Mouse (Mus musculus) heart, adult 9 months (tissue): ENCODE results near the gene Gpr12.
"Not testable (repeated sequence)": the region's sequence is repeated elsewhere in the genome, so short reads cannot be mapped to it uniquely, and the experiment has no call there.

Experiments
- DNase-seq, 2 experiments: peaks; one replicate each; pipeline ENCODE4 v3.0.0; 2022; ENCODE audit warnings: low spot score in 2 of 2

Gene Gpr12

DNA sequence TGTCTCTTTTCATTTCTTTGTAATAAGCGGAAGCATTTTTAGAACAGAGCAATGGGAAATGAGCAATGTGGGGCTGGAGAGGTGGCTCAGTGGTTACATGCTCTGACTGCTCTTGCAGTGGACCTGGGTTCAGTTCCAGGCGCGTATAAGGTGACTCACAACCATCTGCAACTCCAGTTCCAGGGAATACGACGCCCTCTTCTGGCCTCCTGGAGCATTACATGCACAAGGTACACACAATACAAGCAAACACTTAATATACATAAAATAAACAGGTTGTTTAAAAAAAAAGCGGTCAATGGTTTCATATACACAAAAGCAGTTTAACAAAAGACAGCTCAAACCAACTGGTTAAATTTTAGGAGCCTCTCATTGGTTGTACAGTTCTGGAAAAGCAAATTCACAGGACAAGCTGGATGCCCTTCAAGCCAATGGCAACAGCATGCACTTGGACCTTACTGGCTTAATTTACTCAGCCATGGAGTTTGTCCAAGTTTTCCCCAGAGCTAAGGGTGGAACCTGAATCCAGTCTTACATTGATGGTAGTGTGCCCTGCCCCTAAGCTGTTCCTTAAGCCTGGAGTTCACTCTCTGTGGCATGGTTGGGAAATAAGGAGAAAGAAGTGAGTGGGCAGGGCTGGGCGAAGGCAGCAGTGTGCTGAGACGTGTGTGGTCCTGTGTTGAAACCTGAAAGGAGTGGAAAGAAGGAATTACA is 1.5 kb upstream of the Gpr12 start:
- no peak for DNase-seq

DNA sequence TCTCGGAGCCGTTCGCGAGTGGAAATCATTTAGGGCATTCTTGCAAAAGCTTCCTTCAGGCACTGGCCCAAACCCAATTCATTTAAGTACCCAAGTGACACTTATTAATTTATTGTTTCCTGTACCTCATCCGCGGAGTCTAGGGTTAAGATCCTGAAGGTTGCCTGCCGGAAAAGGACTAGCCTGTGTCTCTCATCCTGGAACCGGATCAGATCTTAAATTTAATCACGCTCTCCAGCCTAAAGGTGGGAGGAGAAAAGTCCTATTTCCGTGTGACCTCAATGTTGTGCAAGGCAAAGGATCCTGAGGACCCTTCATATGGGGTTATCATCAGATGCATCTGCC is 240 bp upstream of the Gpr12 start:
- DNase-seq, result no peak

- DNase-seq, result no peak
These were observed 922 bp downstream of the Gpr12 start for GRCm38 (mm10) chr5:146584156-146584477.

DNA sequence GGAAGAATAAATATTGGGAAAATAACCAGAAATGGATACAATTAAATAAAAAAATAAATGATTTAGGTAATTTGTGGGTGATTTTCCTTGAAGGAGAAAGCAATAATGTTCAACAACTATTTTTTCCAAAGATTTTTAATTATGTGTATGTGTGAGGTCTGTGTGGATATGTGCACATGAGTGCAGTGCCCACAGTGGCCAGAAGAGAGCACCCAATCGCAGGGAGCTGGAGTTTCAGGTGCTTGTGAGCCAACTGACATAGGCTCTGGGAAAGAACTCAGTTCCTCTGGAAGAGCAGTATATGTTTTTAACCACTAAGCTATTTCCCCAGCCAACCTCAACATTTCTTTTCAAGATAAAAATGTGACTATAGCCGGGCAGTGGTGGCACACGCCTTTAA is 8.4 kb downstream of the Gpr12 start:
- DNase-seq, result no peak

GRCm38 (mm10) chr5:146572735-146573042 is 12.3 kb downstream of the Gpr12 start:
- DNase-seq, result not testable (repeated sequence)

DNA sequence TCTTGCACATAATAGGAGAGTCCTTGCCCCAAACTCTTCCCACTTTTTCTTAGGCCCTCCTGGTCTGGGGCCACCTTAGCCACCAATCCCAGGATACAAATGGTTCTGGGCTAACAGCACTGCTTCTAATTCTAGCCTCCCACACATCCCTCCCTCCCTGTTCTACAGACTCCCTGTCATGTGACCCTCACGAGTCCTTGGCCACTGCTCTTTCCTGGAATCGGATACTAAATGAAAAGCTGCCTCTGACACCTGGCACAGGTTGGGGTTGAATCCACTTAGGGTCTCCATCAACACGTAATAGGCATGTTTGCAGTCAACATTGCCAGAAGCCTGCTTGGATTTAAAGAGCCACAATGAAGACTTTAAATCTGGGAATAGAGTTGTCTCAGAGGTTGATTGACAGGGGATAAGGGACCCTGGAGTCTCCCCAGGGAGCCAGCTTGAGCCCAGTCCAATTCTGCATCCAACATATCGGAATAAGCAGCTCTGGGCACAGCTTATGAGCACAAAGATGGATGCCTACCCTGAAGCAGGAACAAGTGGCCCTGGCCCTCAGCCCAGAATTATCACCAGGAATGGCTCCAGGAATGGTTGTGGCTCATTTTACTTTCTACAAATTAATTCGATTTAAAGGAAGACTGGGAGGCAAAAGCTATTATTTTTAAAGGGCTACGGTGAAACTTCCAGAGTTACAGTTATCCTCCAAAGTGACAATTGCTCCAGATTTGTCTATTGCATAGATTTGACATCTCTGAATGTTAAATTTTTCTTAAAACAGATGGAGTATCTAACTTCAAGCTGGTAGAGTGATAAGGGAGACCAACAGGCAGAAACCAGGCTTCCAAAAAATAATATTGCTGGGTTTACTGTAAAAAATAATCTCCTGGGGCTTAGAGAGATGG is 13.0 kb downstream of the Gpr12 start:
- peak; percentile 30 to 43 for DNase-seq

- not testable (repeated sequence) for DNase-seq
These were observed 14.9 kb downstream of the Gpr12 start for GRCm38 (mm10) chr5:146570179-146570578.

- no peak for DNase-seq
These were observed 18.0 kb downstream of the Gpr12 start for GRCm38 (mm10) chr5:146567054-146567453.

GRCm38 (mm10) chr5:146564259-146564658 is 20.8 kb downstream of the Gpr12 start:
- no peak for DNase-seq

DNA sequence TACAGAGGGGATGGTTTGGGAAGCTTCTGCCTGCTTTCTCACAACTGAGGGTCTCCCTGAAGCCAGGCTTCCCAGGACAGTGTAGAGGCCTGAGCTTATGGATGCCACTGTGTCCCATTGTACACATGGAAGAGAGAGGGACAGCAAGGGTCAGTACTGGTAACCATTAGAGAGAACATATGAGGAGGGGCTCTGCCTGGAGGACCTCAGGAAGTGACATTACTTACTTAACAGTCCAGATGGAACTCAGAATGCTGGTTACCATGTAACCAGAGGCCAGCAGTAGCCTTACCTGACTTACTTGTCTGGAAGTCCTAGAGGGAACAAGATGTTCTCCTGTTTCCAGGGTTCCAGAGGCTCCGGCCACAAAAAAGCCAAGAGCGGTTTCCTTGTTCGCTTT is 29.2 kb downstream of the Gpr12 start, which contains the start of gene Gm3415:
Gene Gm3415, plus strand, starts transcription at position 301 of the 400 bp plus-strand sequence.
- DNase-seq, result not testable (repeated sequence)

DNA sequence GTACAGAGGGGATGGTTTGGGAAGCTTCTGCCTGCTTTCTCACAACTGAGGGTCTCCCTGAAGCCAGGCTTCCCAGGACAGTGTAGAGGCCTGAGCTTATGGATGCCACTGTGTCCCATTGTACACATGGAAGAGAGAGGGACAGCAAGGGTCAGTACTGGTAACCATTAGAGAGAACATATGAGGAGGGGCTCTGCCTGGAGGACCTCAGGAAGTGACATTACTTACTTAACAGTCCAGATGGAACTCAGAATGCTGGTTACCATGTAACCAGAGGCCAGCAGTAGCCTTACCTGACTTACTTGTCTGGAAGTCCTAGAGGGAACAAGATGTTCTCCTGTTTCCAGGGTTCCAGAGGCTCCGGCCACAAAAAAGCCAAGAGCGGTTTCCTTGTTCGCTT is 47.7 kb downstream of the Gpr12 start, which contains the start of gene Gm3409:
Gene Gm3409, plus strand, starts transcription at position 301 of the 400 bp plus-strand sequence.
- DNase-seq, result not testable (repeated sequence)
